Mouse (Mus musculus) neutrophil, adult 59 days (primary cell): ENCODE results near the gene Gm10306. TPM values are rescaled to one million over a fixed set of nuclear protein-coding genes. Genes with fewer than 3 reads are reported as not detected.

Experiments used
- total RNA-seq, 2 experiments: library from RNA; stranded (reverse); gene quantifications; 1 replicate in 1 of 2; 2 replicates in 1 of 2; pipeline ENCODE4 v1.2.4; 2023

Gm10306 gene
- total RNA-seq = not detected

DNA sequence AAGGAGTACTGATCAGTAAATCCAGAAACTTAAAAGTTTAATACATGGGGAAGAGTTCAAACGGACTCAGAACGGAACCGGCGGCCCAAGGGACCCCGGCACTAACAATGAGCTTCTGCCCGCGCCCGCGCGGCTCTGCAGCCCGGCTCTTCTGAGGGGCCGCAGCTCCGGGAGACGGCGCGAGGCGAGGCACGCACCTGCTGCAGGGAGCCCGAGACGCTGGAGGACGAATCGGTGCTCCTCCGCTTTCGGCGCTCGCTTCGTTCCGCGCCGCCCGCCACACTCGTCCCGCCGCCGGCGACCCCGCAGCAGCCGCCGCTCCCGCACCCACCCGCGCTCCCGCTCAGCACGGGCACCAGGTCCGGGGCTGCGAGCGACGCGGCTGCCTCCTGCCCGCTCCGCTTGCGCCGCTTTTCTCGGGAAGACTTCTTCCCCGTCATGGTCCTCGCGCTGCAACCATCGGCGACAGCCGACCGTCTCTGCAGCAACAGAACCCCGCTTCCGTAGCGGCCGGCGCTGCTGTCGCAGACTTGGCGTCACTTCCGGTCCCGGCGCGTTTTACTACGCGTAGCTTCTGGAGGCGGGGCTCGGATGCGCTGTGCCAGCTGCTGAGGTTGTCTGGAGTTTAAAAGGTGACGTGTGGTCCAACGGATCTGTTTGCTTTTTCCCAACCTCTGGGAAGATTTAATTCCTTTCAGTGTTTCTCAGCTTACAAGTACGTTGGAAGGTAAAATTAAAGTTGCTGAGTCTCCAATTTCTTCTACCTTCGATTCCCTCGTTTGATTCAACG, at the start of gene Gm10306, which contains the start of gene Caap1:
TSS of gene Gm10306 (plus strand) at position 282 of the 790 bp plus-strand sequence.
TSS of gene Caap1 (minus strand) at position 532 of the 790 bp plus-strand sequence.

GRCm38 (mm10) chr4:94603031-94603629, 46.8 kb downstream of the Gm10306 start, which contains the start of gene Plaa:
Gene Plaa (minus strand): TSS chr4:94603244.

Other genes with a start within 250 kb of the Gm10306 start
- 10 to 100 TPM in 1 of 2 experiments, 1 to 10 TPM in 1; 7.5 to 10.3 TPM for gene Caap1, start 250 bp downstream of the Gm10306 start, total RNA-seq
- gene Plaa, start 46.7 kb downstream of the Gm10306 start, total RNA-seq = 10 to 100 TPM; 30.4 to 41.3 TPM
- 1 to 10 TPM; 1.4 to 1.6 TPM for gene Ift74, start 57.9 kb downstream of the Gm10306 start, total RNA-seq
- gene Lrrc19, start 93.6 kb downstream of the Gm10306 start, total RNA-seq = not detected
- gene Tek, start 182.7 kb downstream of the Gm10306 start, total RNA-seq = under 1 TPM; 0.16 to 0.18 TPM